In genomic region chr13:48782727-48783725, GRCm38 (mm10) we compare ENCODE assay signal across 8 mouse cellular contexts.
DNase-seq lines count a peak whose midpoint lies in the region; ATAC-seq lines count a peak whose summit lies in the region.

No protein-coding gene starts in this region.

- H3K27me3 ChIP-seq in embryonic facial prominence, embryonic 11.5 days (ENCODE audit: control insufficient read depth, insufficient read depth, low read length): no peaks in the 10 kb centered on the region
- no peaks in the 10 kb centered on the region for H3K27me3 ChIP-seq in kidney, embryonic 14.5 days (ENCODE audit: control insufficient read depth, insufficient read depth, low read length)
- H3K27me3 ChIP-seq in lung, embryonic 16.5 days (ENCODE audit: control insufficient read depth, insufficient read depth, low read depth, low read length): no peaks in the 10 kb centered on the region

- H3K4me2 ChIP-seq in embryonic facial prominence, embryonic 11.5 days (ENCODE audit: low read depth, low read length): peak overlapping the region; percentile 19; the same call in 1 of the 2 replicates
- H3K4me2 ChIP-seq in kidney, embryonic 14.5 days (replicated peaks; ENCODE audit: low read depth, low read length): peak overlapping the region; percentile 24; the same call in 1 of the 2 replicates
- peak overlapping the region; percentile 9; the same call in 1 of the 2 replicates for H3K4me2 ChIP-seq in lung, embryonic 16.5 days (ENCODE audit: low read depth, low read length)

- H3K4me3 ChIP-seq in embryonic facial prominence, embryonic 11.5 days (ENCODE audit: low read depth, low read length): no peak overlapping the region
- no peak overlapping the region for H3K4me3 ChIP-seq in kidney, embryonic 14.5 days (ENCODE audit: low read length)
- H3K4me3 ChIP-seq in lung, embryonic 16.5 days (ENCODE audit: low read length): no peak overlapping the region

- H3K36me3 ChIP-seq in embryonic facial prominence, embryonic 11.5 days (replicated peaks; ENCODE audit: control insufficient read depth, insufficient read depth, low read depth, low read length): no peaks in the 10 kb centered on the region
- no peaks in the 10 kb centered on the region for H3K36me3 ChIP-seq in kidney, embryonic 14.5 days (ENCODE audit: control insufficient read depth, insufficient read depth, low read length)
- H3K36me3 ChIP-seq in lung, embryonic 16.5 days (ENCODE audit: control insufficient read depth, insufficient read depth, low read length): no peaks in the 10 kb centered on the region

- 27% methylated on average over 27 of the region's 27 CpGs for WGBS in embryonic facial prominence, embryonic 11.5 days
- WGBS in kidney, embryonic 14.5 days: 35% methylated on average over 27 of the region's 27 CpGs
- 38% methylated on average over 27 of the region's 27 CpGs for WGBS in lung, embryonic 16.5 days

- no peaks in the 10 kb centered on the region for H3K9me3 ChIP-seq in embryonic facial prominence, embryonic 11.5 days (replicated peaks; ENCODE audit: control insufficient read depth, low read length)
- no peaks in the 10 kb centered on the region for H3K9me3 ChIP-seq in kidney, embryonic 14.5 days (ENCODE audit: control insufficient read depth, low read length)
- H3K9me3 ChIP-seq in lung, embryonic 16.5 days (ENCODE audit: control insufficient read depth, low read length): no peaks in the 10 kb centered on the region

- H3K9ac ChIP-seq in embryonic facial prominence, embryonic 11.5 days (replicated peaks; ENCODE audit: low read length): no peak overlapping the region
- no peak overlapping the region for H3K9ac ChIP-seq in kidney, embryonic 14.5 days (ENCODE audit: low read depth, low read length)
- no peak overlapping the region for H3K9ac ChIP-seq in lung, embryonic 16.5 days (ENCODE audit: low read length)

- DNase-seq in heart, adult 18-20 months: peak; percentile 32 to 45
- no peak for DNase-seq in heart, postnatal 36 days
- DNase-seq in embryonic facial prominence, embryonic 11.5 days (ENCODE audit: low spot score): peak; percentile 85
- peak; percentile 71 for DNase-seq in testis, postnatal 10 days (ENCODE audit: low spot score)
- no peak for DNase-seq in left cerebral cortex, adult 18-20 months (ENCODE audit: low spot score in 2 of 2)
- no peak for DNase-seq in frontal cortex, adult 2 months (ENCODE audit: extremely low spot score in 1 of 2, low spot score in 1 of 2)

- intact Hi-C loops in heart, postnatal 36 days (cut with DNase I): no loop called here

- ATAC-seq in embryonic facial prominence, embryonic 11.5 days (replicated peaks; ENCODE audit: insufficient number of reproducible peaks, low FRiP score, low TSS enrichment, low read depth): peak; percentile 54; the same call in 1 of the 2 replicates
- peak; percentile 53; the same call in 1 of the 2 replicates for ATAC-seq in kidney, embryonic 14.5 days (ENCODE audit: low FRiP score, low TSS enrichment)
- peak; percentile 72 for ATAC-seq in lung, embryonic 16.5 days (ENCODE audit: low read depth)

- peak overlapping the region; percentile 80 for H3K27ac ChIP-seq in embryonic facial prominence, embryonic 11.5 days (replicated peaks; ENCODE audit: low read depth, low read length)
- H3K27ac ChIP-seq in kidney, embryonic 14.5 days (ENCODE audit: low read depth, low read length): no peak overlapping the region
- H3K27ac ChIP-seq in lung, embryonic 16.5 days (ENCODE audit: low read length): no peak overlapping the region

- peaks cover 16% of the 10 kb centered on the region for H3K4me1 ChIP-seq in embryonic facial prominence, embryonic 11.5 days (ENCODE audit: control insufficient read depth, insufficient read depth, low read length)
- peaks cover 5% of the 10 kb centered on the region; the same call in 1 of the 2 replicates for H3K4me1 ChIP-seq in kidney, embryonic 14.5 days (ENCODE audit: control insufficient read depth, insufficient read depth, low read length)
- H3K4me1 ChIP-seq in lung, embryonic 16.5 days (replicated peaks; ENCODE audit: control insufficient read depth, insufficient read depth, low read length): peaks cover 7% of the 10 kb centered on the region; the same call in 1 of the 2 replicates

Comparison
In these comparisons a context has a peak if more than half of its experiments do, and no peak if none do; other contexts are left out.
1. DNase-seq: peak in heart, adult 18-20 months (2 of 2), embryonic facial prominence, embryonic 11.5 days (single experiment) and testis, postnatal 10 days (single experiment); none in heart, postnatal 36 days (0 of 2), left cerebral cortex, adult 18-20 months (0 of 2) and frontal cortex, adult 2 months (0 of 2).
2. Peak in every context shown above with its lines, with median percentiles within 50 percentile points of each other: ATAC-seq and H3K4me2 ChIP-seq.